Mouse (Mus musculus) adrenal gland, postnatal 10 days (tissue): ENCODE data around the gene Gmeb2. TPM values are rescaled to one million over a fixed set of nuclear protein-coding genes. Genes with fewer than 3 reads are reported as not detected.

Experiments
- DNase-seq: peaks from one replicate; pipeline ENCODE4 v3.0.0; 2021; ENCODE audit warnings: mixed read lengths
- total RNA-seq, 2 experiments: library from RNA; stranded (reverse); gene quantifications; 2 replicates each; pipeline ENCODE4 v1.2.3; 2021

Gene Gmeb2
- total RNA-seq, 2 experiments from 2014 or later: 18.1 to 20.7 TPM

GRCm38 (mm10) chr2:181276766-181277165, 11.1 kb downstream of the Gmeb2 start:
- peak; percentile 35 for DNase-seq

- no peak for DNase-seq
These were observed 13.2 kb downstream of the Gmeb2 start for GRCm38 (mm10) chr2:181274639-181275038.

GRCm38 (mm10) chr2:181273829-181274228, 14.0 kb downstream of the Gmeb2 start:
- DNase-seq: no peak

DNA sequence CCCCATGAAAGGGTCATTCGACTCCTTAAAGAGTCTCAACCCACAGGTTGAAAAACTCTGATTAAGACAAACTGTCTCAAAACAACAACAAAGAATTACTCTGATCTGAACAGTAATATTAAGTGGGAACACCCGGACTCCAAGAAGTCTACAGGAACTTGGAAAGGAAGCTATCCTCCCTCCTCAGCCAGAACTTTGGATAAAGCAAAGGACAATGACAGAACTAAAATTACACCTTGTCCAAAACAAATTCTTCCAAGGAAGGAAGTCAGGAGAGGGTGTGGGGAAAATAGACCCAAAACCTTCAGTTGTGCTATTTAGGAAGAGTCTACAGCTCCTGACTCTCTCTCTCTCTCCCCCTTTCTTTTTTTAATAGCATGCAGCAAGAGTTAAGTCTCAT, 15.7 kb downstream of the Gmeb2 start:
- no peak for DNase-seq

DNA sequence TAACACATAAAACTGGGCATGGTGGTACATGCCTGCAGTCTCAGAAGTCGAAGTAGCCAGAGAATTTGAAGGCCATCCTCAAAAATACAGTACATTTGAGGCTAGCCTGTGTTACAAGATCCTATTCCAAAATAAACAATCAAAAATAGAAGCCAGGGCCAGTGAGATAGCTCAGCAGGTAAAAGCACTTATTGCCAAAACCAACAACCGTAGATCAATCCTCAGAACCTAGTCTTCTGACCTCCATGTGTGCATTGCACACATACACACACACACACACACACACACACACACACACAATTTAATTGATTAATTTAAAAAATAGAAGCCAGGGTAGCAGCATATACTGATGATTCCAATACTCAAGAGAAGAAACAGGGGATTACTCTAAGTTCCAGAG, 21.0 kb downstream of the Gmeb2 start:
- DNase-seq: no peak

- peak; percentile 47 for DNase-seq
These were observed 34.6 kb downstream of the Gmeb2 start for GRCm38 (mm10) chr2:181253248-181253647.

GRCm38 (mm10) chr2:181251841-181252240, 36.0 kb downstream of the Gmeb2 start:
- no peak for DNase-seq

DNA sequence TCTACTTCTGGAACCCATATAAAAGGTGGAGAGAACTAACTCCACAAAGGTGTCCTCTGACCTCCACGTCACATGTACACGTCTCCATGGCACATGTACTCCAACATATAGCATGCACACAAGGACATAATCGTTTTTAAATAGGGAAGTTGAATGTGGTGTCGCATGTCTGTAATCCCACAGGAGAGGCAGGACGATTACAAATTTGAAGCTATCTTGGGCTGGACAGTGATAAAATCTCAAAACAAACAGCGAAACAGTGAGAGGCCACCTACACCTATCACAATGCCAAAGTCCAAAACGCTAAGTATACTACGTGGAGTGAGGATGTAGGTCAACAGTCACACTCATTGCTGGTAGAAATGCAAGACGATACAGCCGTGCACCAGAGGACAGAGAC, 38.6 kb downstream of the Gmeb2 start:
- no peak for DNase-seq

- DNase-seq: no peak
These were observed 42.8 kb downstream of the Gmeb2 start for GRCm38 (mm10) chr2:181245031-181245430.

- DNase-seq: no peak
These were observed 44.0 kb downstream of the Gmeb2 start for GRCm38 (mm10) chr2:181243706-181244394.

GRCm38 (mm10) chr2:181242314-181242665, 45.5 kb downstream of the Gmeb2 start:
- DNase-seq: no peak

DNA sequence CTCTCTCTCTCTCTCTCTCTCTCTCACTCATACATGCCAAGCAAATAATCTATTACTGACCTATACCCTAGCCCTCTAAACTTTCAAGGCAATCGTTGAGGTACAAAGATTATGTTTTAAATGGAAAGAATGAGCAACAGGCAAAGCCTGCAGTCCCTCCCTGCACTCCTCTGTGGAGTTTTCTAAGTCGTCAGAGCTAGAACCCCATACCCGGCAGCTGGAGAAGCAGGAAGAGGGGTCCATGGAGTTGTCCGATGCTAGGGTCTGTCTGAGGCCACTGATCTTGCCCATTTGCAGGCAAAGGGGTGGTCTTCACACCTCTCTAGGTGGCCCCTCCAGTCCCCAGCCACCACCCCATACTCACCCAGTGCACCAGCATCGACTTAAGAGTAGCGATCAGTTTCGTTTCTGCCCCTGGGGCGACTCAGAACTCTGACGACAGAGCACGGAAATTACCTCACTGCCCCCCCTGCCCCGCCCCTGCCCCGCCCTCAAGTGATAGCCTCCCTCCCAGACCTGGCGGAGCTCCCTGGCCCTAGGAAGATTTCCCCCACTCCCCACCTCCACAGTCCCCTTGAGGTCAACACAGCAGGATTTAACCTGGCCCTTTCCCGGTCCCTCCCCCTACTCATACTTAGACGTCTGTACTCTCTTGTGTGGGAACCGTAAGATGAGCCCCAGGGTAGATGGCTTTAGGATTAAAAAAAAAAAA, 46.1 kb downstream of the Gmeb2 start, which contains the start of gene Helz2:
TSS of gene Helz2 (minus strand) at position 426 of the 712 bp plus-strand sequence.
- DNase-seq: peak; percentile 74

GRCm38 (mm10) chr2:181240806-181241440, 46.9 kb downstream of the Gmeb2 start:
- no peak for DNase-seq

DNA sequence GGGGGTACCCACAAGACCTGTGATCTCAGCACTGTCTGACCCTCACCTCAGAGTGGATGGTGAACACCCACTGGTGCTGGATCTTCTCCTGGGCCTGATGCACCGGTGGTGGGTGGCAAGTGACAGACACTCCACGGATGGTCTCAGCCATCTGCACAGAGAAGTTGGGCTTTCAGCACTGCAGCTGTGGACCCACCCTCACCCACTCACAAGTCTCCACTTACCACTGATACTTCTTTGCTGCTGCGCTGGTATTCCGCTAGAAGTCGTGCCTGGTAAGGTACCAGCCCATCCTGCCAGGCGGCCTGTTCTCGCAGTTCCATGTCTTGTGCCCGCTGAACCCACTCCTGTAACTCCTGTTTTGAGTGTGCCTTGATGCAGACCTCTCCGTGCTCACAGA, 48.6 kb downstream of the Gmeb2 start:
- DNase-seq: no peak

- DNase-seq: no peak
These were observed 49.0 kb downstream of the Gmeb2 start for GRCm38 (mm10) chr2:181238861-181239260.

DNA sequence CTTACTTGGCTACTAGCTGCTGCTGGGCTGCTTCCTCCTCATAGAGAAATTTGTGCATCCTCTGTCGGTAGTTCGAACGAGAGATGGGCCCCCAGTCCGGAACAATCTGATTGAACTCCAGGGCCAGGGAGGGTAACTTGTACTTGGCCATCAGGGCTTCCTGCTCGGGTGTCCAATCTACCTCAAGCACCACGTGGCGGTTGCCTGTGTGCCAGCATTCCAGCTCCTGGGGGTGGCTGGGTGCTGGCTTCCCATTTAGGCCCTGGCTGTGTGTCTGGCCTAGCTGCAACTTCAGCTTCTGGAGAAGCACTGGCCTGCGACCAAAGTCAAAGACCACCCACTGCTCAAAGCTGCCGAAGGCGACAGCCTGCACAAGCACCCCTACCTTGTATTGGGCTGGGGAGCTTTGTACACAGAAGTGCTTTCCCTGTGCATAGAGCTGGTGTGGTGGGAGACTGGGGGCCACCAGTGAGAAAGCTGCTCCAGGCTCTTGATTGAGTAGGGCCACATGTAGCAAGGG, 49.7 kb downstream of the Gmeb2 start:
- no peak for DNase-seq

- no peak for DNase-seq
These were observed 50.4 kb downstream of the Gmeb2 start for GRCm38 (mm10) chr2:181237251-181238014.

DNA sequence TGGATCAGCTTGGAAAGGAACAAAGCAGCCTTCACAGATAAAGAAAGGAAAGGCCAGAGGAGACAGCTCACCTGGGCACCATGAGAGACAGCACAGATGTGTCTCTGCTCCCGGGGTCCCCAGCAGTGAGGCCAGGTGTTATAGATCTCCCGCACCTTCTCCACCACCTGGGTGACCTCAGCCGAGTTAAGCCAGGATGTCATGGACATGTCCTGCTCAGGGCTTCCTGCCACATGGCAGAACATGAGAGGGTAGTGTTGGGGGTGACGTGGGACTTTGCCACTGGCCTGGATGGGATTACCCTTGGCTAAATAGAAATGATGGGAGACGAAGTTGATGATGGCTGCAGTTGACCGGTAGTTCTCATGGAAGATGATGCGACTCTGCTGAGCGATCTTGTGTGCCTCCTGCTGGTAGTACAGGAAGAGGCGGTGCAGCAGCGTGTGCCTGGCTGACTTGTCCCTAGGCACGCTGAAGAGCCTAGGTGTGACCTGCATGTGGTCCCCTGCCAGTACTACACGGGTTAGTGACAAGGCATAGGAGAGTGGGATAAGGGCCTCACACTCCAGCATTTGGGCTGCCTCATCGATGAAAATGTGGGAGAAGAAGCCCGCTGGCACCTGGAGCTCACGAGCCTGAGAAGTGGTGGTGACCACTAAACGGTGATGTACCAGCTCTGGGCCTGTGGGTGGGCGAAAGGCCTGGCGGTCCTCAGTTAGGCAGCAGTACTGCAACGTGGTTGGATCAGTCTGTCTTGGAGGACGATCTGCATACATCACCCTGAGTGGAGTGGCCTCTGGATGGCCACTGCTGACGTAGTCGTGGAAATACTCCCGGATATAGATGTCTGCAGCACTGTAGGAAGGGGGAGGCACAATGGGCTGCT, 51.9 kb downstream of the Gmeb2 start:
- no peak for DNase-seq

DNA sequence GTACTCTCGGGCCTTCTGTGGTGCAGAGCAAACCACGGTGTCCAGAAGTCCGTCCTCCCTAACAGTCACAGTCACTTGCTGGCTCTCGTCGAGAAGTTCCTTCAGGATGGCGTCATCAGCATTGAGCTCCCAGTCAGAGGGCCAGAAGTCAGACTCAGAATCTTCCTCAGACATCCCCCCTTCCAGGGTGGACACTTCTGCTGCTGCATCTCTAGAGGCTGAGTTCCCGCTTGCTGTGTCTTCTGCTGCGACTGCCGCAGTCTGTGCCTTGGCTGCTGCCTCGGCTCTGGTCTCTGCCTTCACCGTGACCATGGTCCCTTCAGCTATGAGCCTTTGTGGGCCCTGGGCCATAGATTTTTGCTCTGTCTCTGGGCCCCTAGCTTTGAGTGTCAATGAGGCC, 53.2 kb downstream of the Gmeb2 start:
- DNase-seq: no peak

GRCm38 (mm10) chr2:181233443-181233842, 54.4 kb downstream of the Gmeb2 start:
- no peak for DNase-seq

- DNase-seq: no peak
These were observed 56.7 kb downstream of the Gmeb2 start for GRCm38 (mm10) chr2:181231171-181231570.
